7 mouse cellular contexts compared by ENCODE assay signal in the genomic region with DNA sequence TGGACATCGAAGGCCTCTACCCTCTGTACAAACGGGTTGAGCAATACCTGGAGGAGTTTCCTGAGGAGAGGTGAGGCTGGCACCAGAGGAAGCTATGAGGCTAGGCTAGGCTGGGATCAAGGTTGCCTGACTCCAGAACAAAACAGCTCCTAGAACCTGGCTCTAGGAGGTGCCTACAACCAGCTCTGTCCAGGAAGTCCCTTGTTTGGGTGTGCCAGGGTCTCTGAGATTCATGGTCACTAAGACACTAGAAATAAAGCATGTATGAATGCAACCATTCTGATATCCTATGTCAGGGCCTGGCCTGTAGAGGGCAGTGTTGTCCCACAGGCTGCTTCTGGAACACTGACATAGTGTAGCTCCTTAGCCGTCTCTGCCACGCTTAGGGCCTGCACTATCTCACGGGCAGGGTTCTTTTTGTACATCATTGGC. TPM values are rescaled to one million over a fixed set of nuclear protein-coding genes. Genes with fewer than 3 reads are reported as not detected.
DNase-seq lines count a peak whose midpoint lies in the region; ATAC-seq lines count a peak whose summit lies in the region.

No protein-coding gene starts in this region.

- peak; percentile 83 for ATAC-seq in intestine, embryonic 15.5 days
- peak; percentile 88 for ATAC-seq in midbrain, embryonic 13.5 days

- H3K27me3 ChIP-seq in intestine, embryonic 15.5 days (replicated peaks), result no peaks in the 10 kb centered on the region
- H3K27me3 ChIP-seq in midbrain, embryonic 13.5 days, result no peaks in the 10 kb centered on the region

- intact Hi-C loops in gastrocnemius, postnatal 14 days (cut with DNase I; ENCODE audit: low total_unique reads), result loop anchor here (5.0 kb wide), 1 partner anchor 198 kb away; no protein-coding TSS in a partner anchor
- intact Hi-C loops in left cerebral cortex, postnatal 4 days (cut with DNase I), result loop anchor here (5.0 kb wide), 1 partner anchor 198 kb away; no protein-coding TSS in a partner anchor

- H3K4me2 ChIP-seq in intestine, embryonic 15.5 days (replicated peaks), result no peak overlapping the region
- no peak overlapping the region for H3K4me2 ChIP-seq in midbrain, embryonic 13.5 days (replicated peaks)

- no peak overlapping the region for H3K27ac ChIP-seq in intestine, embryonic 15.5 days
- no peak overlapping the region for H3K27ac ChIP-seq in midbrain, embryonic 13.5 days

- no peak overlapping the region for H3K4me3 ChIP-seq in intestine, embryonic 15.5 days (replicated peaks)
- H3K4me3 ChIP-seq in midbrain, embryonic 13.5 days (replicated peaks), result no peak overlapping the region

- H3K9ac ChIP-seq in intestine, embryonic 15.5 days, result no peak overlapping the region
- no peak overlapping the region; the same call in 1 of the 2 replicates for H3K9ac ChIP-seq in midbrain, embryonic 13.5 days (replicated peaks)

- H3K9me3 ChIP-seq in intestine, embryonic 15.5 days, result no peaks in the 10 kb centered on the region
- no peaks in the 10 kb centered on the region for H3K9me3 ChIP-seq in midbrain, embryonic 13.5 days

- 41% methylated on average over 5 of the region's 5 CpGs for WGBS in intestine, embryonic 15.5 days
- 48% methylated on average over 5 of the region's 5 CpGs for WGBS in midbrain, embryonic 13.5 days

- DNase-seq in adrenal gland, adult 18-20 months (ENCODE audit: low spot score in 2 of 2), result peak; percentile 79 to 81
- DNase-seq in embryo, embryonic 10 days (ENCODE audit: low spot score), result peak; percentile 90
- DNase-seq in gastrocnemius, postnatal 14 days, result peak; percentile 87
- DNase-seq in left cerebral cortex, postnatal 4 days, result peak; percentile 85
- DNase-seq in spleen, adult 12 weeks (ENCODE audit: low spot score), result peak; percentile 35

- no peaks in the 10 kb centered on the region for H3K4me1 ChIP-seq in intestine, embryonic 15.5 days (replicated peaks)
- H3K4me1 ChIP-seq in midbrain, embryonic 13.5 days (replicated peaks), result no peaks in the 10 kb centered on the region

- H3K36me3 ChIP-seq in intestine, embryonic 15.5 days, result peaks cover 11% of the 10 kb centered on the region
- peaks cover 52% of the 10 kb centered on the region for H3K36me3 ChIP-seq in midbrain, embryonic 13.5 days

RNA-seq across cellular contexts. Expression of gene Ippk, which starts 28.3 kb away (rescaled TPM):
- total RNA-seq in adrenal gland, adult 18-20 months (2021), result 10 to 100 TPM; 35.9 to 44.8 TPM
- 1 to 10 TPM; 5.1 to 6.6 TPM for total RNA-seq in gastrocnemius, postnatal 14 days (2021)
- polyA plus RNA-seq in intestine, embryonic 15.5 days (2015; fragmentation: Nextera tagmentation; extraction: Ambion mirVana), result 19.1 and 19.7 TPM in 2 replicates
- total RNA-seq in left cerebral cortex, postnatal 4 days (2021), result 10 to 100 TPM; 12.7 to 12.8 TPM
- polyA plus RNA-seq in midbrain, embryonic 13.5 days (2015; fragmentation: Nextera tagmentation; extraction: Ambion mirVana), result 14.2 and 14.9 TPM in 2 replicates

RNA-seq across cellular contexts. Expression of gene Tes3-ps, which starts 43.8 kb away (rescaled TPM):
- total RNA-seq in adrenal gland, adult 18-20 months (2021), result 1 to 10 TPM; 1.0 to 1.1 TPM
- total RNA-seq in gastrocnemius, postnatal 14 days (2021), result 1 to 10 TPM; 1.7 to 2.1 TPM
- 0.68 and 0.77 TPM in 2 replicates for polyA plus RNA-seq in intestine, embryonic 15.5 days (2015; fragmentation: Nextera tagmentation; extraction: Ambion mirVana)
- 1 to 10 TPM; 2.4 to 2.8 TPM for total RNA-seq in left cerebral cortex, postnatal 4 days (2021)
- polyA plus RNA-seq in midbrain, embryonic 13.5 days (2015; fragmentation: Nextera tagmentation; extraction: Ambion mirVana), result 0.85 and 0.89 TPM in 2 replicates

RNA-seq across cellular contexts. Expression of gene Ecm2, which starts 55.3 kb away (rescaled TPM):
- 1 to 10 TPM; 6.2 to 8.9 TPM for total RNA-seq in adrenal gland, adult 18-20 months (2021)
- total RNA-seq in gastrocnemius, postnatal 14 days (2021), result 10 to 100 TPM; 17.1 to 20.1 TPM
- polyA plus RNA-seq in intestine, embryonic 15.5 days (2015; fragmentation: Nextera tagmentation; extraction: Ambion mirVana), result 0.84 and 0.92 TPM in 2 replicates
- total RNA-seq in left cerebral cortex, postnatal 4 days (2021), result 1 to 10 TPM; 1.7 to 1.9 TPM
- 1.8 and 2.1 TPM in 2 replicates for polyA plus RNA-seq in midbrain, embryonic 13.5 days (2015; fragmentation: Nextera tagmentation; extraction: Ambion mirVana)

Comparison
In these comparisons a context has a peak if more than half of its experiments do, and no peak if none do; other contexts are left out.
1. DNase-seq: peak in every context shown above with its lines; median percentile 90 in embryo, embryonic 10 days; 87 in gastrocnemius, postnatal 14 days; 85 in left cerebral cortex, postnatal 4 days; 80 in adrenal gland, adult 18-20 months; 35 in spleen, adult 12 weeks.